Mouse (Mus musculus) B cell, adult 67 days (primary cell): ENCODE results near the gene Bcl2l10. TPM values are rescaled to one million over a fixed set of nuclear protein-coding genes. Genes with fewer than 3 reads are reported as not detected.

Source experiments
- total RNA-seq, 2 experiments: library from RNA; stranded (reverse); gene quantifications; 4 replicates each; pipeline ENCODE4 v1.2.4; 2023

Bcl2l10 gene
- not detected for total RNA-seq

GRCm38 (mm10) chr9:75347458-75347857 lies at the start of gene Bcl2l10:
TSS of gene Bcl2l10 (plus strand) at chr9:75347758.

GRCm38 (mm10) chr9:75306126-75306898 lies 41.2 kb upstream of the Bcl2l10 start, which contains the start of gene Gnb5:
TSS of gene Gnb5 (plus strand) at chr9:75306288.

Other genes with a start within 250 kb of the Bcl2l10 start
- gene Myo5c, start 115.7 kb upstream of the Bcl2l10 start, total RNA-seq: under 1 TPM; 0.46 to 0.92 TPM
- gene Gnb5, start 41.5 kb upstream of the Bcl2l10 start, total RNA-seq: under 1 TPM; 0.42 to 0.44 TPM
- gene Mapk6, start 62.2 kb downstream of the Bcl2l10 start, total RNA-seq: 100 to 1,000 TPM in 1 of 2 experiments, 10 to 100 TPM in 1; 98.0 to 110 TPM
- gene Leo1, start 93.8 kb downstream of the Bcl2l10 start, total RNA-seq: 10 to 100 TPM; 18.9 to 19.2 TPM
- gene Tmod3, start 211.9 kb downstream of the Bcl2l10 start, total RNA-seq: 100 to 1,000 TPM; 201 to 208 TPM